Mouse (Mus musculus): ENCODE results near the gene Dynlt1f. TPM values are rescaled to one million over a fixed set of nuclear protein-coding genes. Genes with fewer than 3 reads are reported as not detected.
A peak's percentile ranks its signal among the peaks of the same experiment; 100 is the strongest.
"Not testable (repeated sequence)": the region's sequence is repeated elsewhere in the genome, so short reads cannot be mapped to it uniquely, and the experiment has no call there.

Dynlt1f gene
- total RNA-seq, 2 experiments from 2014 or later, result 94.6 to 105 TPM

- DNase-seq (ENCODE audit: low spot score in 2 of 2), result not testable (repeated sequence)
Measured at GRCm38 (mm10) chr17:6662840-6663239, 7.1 kb upstream of the Dynlt1f start.

- DNase-seq (ENCODE audit: low spot score in 2 of 2), result not testable (repeated sequence)
Measured at GRCm38 (mm10) chr17:6661093-6661816, 5.6 kb upstream of the Dynlt1f start.

GRCm38 (mm10) chr17:6660589-6660988, 4.9 kb upstream of the Dynlt1f start:
- DNase-seq (ENCODE audit: low spot score in 2 of 2), result not testable (repeated sequence)

GRCm38 (mm10) chr17:6658801-6659200, 3.1 kb upstream of the Dynlt1f start, which contains the start of gene Sytl3:
Gene Sytl3, plus strand, starts transcription at chr17:6659093.
- not testable (repeated sequence) for DNase-seq (ENCODE audit: low spot score in 2 of 2)

- not testable (repeated sequence) for DNase-seq (ENCODE audit: low spot score in 2 of 2)
Measured at GRCm38 (mm10) chr17:6656471-6656870, 771 bp upstream of the Dynlt1f start.

GRCm38 (mm10) chr17:6655087-6655511, 601 bp downstream of the Dynlt1f start:
- DNase-seq (ENCODE audit: low spot score in 2 of 2), result peak; percentile 66 to 76

- DNase-seq (ENCODE audit: low spot score in 2 of 2), result not testable (repeated sequence)
Measured at GRCm38 (mm10) chr17:6653341-6653946, 2.3 kb downstream of the Dynlt1f start.

- not testable (repeated sequence) for DNase-seq (ENCODE audit: low spot score in 2 of 2)
Measured at GRCm38 (mm10) chr17:6650904-6651565, 4.7 kb downstream of the Dynlt1f start.

GRCm38 (mm10) chr17:6647452-6647851, 8.2 kb downstream of the Dynlt1f start:
- DNase-seq (ENCODE audit: low spot score in 2 of 2), result not testable (repeated sequence)

GRCm38 (mm10) chr17:6646841-6647240, 8.9 kb downstream of the Dynlt1f start:
- not testable (repeated sequence) for DNase-seq (ENCODE audit: low spot score in 2 of 2)

- not testable (repeated sequence) for DNase-seq (ENCODE audit: low spot score in 2 of 2)
Measured at GRCm38 (mm10) chr17:6645668-6646067, 10.0 kb downstream of the Dynlt1f start.

GRCm38 (mm10) chr17:6644673-6645072, 11.0 kb downstream of the Dynlt1f start:
- not testable (repeated sequence) for DNase-seq (ENCODE audit: low spot score in 2 of 2)

- not testable (repeated sequence) for DNase-seq (ENCODE audit: low spot score in 2 of 2)
Measured at GRCm38 (mm10) chr17:6644210-6644609, 11.5 kb downstream of the Dynlt1f start.

- DNase-seq (ENCODE audit: low spot score in 2 of 2), result not testable (repeated sequence)
Measured at GRCm38 (mm10) chr17:6640771-6641429, 14.8 kb downstream of the Dynlt1f start.

- not testable (repeated sequence) for DNase-seq (ENCODE audit: low spot score in 2 of 2)
Measured at GRCm38 (mm10) chr17:6640044-6640637, 15.6 kb downstream of the Dynlt1f start.

- DNase-seq (ENCODE audit: low spot score in 2 of 2), result not testable (repeated sequence)
Measured at GRCm38 (mm10) chr17:6639486-6639885, 16.2 kb downstream of the Dynlt1f start.

- DNase-seq (ENCODE audit: low spot score in 2 of 2), result not testable (repeated sequence)
Measured at GRCm38 (mm10) chr17:6638444-6638843, 17.3 kb downstream of the Dynlt1f start.

- not testable (repeated sequence) for DNase-seq (ENCODE audit: low spot score in 2 of 2)
Measured at GRCm38 (mm10) chr17:6637434-6637833, 18.3 kb downstream of the Dynlt1f start.

GRCm38 (mm10) chr17:6636861-6637260, 18.8 kb downstream of the Dynlt1f start:
- DNase-seq (ENCODE audit: low spot score in 2 of 2), result no peak

GRCm38 (mm10) chr17:6635781-6636180, 19.9 kb downstream of the Dynlt1f start:
- not testable (repeated sequence) for DNase-seq (ENCODE audit: low spot score in 2 of 2)

GRCm38 (mm10) chr17:6632850-6633249, 22.9 kb downstream of the Dynlt1f start:
- not testable (repeated sequence) for DNase-seq (ENCODE audit: low spot score in 2 of 2)

Data from layer of hippocampus, postnatal 14 days (tissue).